Mouse (Mus musculus): Measurements from ENCODE around the gene Lrrc2. TPM values are rescaled to one million over a fixed set of nuclear protein-coding genes. Genes with fewer than 3 reads are reported as not detected.

Gene Lrrc2
- polyA plus RNA-seq, 1 experiment from 2014 or later: 0.12 TPM

GRCm38 (mm10) chr9:110916786-110917185 is 34.6 kb upstream of the Lrrc2 start, which contains the start of gene Fam240a:
Fam240a (minus strand) TSS chr9:110916861.
- Histone ChIP-seq H3K4me1 (replicated peaks; ENCODE audit: control insufficient read depth, insufficient read depth, low read length) (no peaks in the 10 kb centered on the region), H3K27me3 (replicated peaks; ENCODE audit: control insufficient read depth, insufficient read depth, low read length) (no peaks in the 10 kb centered on the region), H3K9me3 (ENCODE audit: control insufficient read depth, low read length) (no peaks in the 10 kb centered on the region), H3K4me3 (ENCODE audit: low read depth, low read length) (no peak within 1 kb of the TSS), H3K27ac (ENCODE audit: low read depth) (no peak within 1 kb of the TSS), H3K36me3 (ENCODE audit: control insufficient read depth, insufficient read depth, low read length) (no peaks in the 10 kb centered on the region), H3K9ac (ENCODE audit: low read length) (no peak within 1 kb of the TSS), H3K4me2 (ENCODE audit: low read length) (no peak within 1 kb of the TSS)
- no peak for ATAC-seq (replicated peaks; ENCODE audit: low FRiP score, low TSS enrichment, low read depth)
- no peak for DNase-seq (ENCODE audit: low spot score)
- WGBS: 90% methylated on average over 7 of the region's 7 CpGs

DNA sequence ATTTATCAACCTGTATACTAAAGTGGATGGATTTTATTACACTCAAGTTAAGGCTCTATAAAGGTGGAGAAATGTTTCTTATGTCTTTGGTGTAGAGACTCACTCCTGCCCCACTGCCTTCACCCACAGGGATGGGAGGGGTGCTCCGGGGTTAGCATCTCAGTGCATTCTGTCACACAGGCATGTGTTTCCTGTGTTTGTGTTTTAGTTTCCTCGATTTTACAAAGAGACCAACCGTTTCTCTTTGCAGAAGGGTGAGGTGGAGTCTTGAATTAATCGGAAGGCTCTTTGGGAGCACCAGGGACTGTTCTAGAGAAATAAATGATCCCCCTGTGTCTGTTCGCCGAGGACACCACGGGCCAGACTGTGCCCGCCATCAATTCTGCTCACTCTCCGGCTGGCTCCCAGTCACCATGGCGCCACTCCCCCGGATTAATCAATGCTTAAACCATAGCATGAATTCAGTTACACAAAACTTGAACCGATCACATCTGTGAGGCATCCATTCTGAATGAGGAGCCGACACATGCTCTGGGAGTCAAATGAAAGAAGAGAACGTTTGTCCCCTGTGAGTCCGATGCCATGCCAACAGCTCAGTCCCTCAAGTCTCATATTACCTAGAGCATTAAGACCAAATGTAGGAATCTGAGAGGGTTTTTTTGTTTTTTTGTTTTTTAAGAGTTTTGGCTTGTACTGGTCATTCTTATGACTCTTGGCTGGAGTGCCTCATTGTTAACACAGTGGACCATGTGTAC is 30.5 kb upstream of the Lrrc2 start:
- H3K9ac ChIP-seq (ENCODE audit: low read length): no peak overlapping the region
- WGBS: 61% methylated on average over 15 of the region's 15 CpGs
- H3K9me3 ChIP-seq (ENCODE audit: control insufficient read depth, low read length): no peaks in the 10 kb centered on the region
- no peak overlapping the region for H3K4me2 ChIP-seq (ENCODE audit: low read length)
- no peak overlapping the region for H3K27ac ChIP-seq (ENCODE audit: low read depth)
- ATAC-seq (replicated peaks; ENCODE audit: low FRiP score, low TSS enrichment, low read depth) (no peak), DNase-seq (ENCODE audit: low spot score) (no peak)
- H3K4me3 ChIP-seq (ENCODE audit: low read depth, low read length): no peak overlapping the region
- H3K4me1 ChIP-seq (replicated peaks; ENCODE audit: control insufficient read depth, insufficient read depth, low read length): no peaks in the 10 kb centered on the region
- no peaks in the 10 kb centered on the region for H3K36me3 ChIP-seq (ENCODE audit: control insufficient read depth, insufficient read depth, low read length)
- H3K27me3 ChIP-seq (replicated peaks; ENCODE audit: control insufficient read depth, insufficient read depth, low read length): no peaks in the 10 kb centered on the region

GRCm38 (mm10) chr9:110922759-110923158 is 28.6 kb upstream of the Lrrc2 start:
- DNase-seq (ENCODE audit: low spot score) (peak; percentile 89), ATAC-seq (replicated peaks; ENCODE audit: low FRiP score, low TSS enrichment, low read depth) (no peak)
- Histone ChIP-seq H3K36me3 (ENCODE audit: control insufficient read depth, insufficient read depth, low read length) (no peaks in the 10 kb centered on the region), H3K4me3 (ENCODE audit: low read depth, low read length) (no peak overlapping the region), H3K9ac (ENCODE audit: low read length) (no peak overlapping the region), H3K27ac (ENCODE audit: low read depth) (no peak overlapping the region), H3K4me1 (replicated peaks; ENCODE audit: control insufficient read depth, insufficient read depth, low read length) (no peaks in the 10 kb centered on the region), H3K9me3 (ENCODE audit: control insufficient read depth, low read length) (no peaks in the 10 kb centered on the region), H3K4me2 (ENCODE audit: low read length) (no peak overlapping the region), H3K27me3 (replicated peaks; ENCODE audit: control insufficient read depth, insufficient read depth, low read length) (no peaks in the 10 kb centered on the region)
- WGBS: 16% methylated on average over 7 of the region's 7 CpGs

DNA sequence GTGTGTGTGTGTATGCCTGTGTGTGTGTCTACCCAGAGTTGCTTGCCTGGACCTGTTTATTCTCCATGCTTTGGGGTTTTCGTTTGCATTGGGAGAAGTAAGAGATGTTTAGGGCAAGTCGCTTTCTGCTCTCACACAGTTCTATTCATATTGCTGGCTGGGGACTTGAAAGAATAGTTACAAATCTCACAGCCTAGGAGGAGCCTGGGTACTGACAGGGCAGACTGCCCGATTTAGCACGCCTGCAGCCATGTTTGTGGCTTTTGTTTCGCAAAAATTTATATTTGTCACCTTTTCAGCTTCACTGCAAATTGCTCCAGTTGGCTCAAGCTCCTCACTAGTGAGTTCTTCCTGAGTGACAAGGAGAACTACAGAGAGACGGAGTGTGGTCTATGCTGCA is 19.8 kb upstream of the Lrrc2 start:
- H3K9me3 ChIP-seq (ENCODE audit: control insufficient read depth, low read length): no peaks in the 10 kb centered on the region
- no peaks in the 10 kb centered on the region for H3K36me3 ChIP-seq (ENCODE audit: control insufficient read depth, insufficient read depth, low read length)
- H3K4me1 ChIP-seq (replicated peaks; ENCODE audit: control insufficient read depth, insufficient read depth, low read length): no peaks in the 10 kb centered on the region
- H3K27ac ChIP-seq (ENCODE audit: low read depth): no peak overlapping the region
- H3K27me3 ChIP-seq (replicated peaks; ENCODE audit: control insufficient read depth, insufficient read depth, low read length): no peaks in the 10 kb centered on the region
- DNase-seq (ENCODE audit: low spot score) (no peak), ATAC-seq (replicated peaks; ENCODE audit: low FRiP score, low TSS enrichment, low read depth) (no peak)
- WGBS: 77% methylated on average over 6 of the region's 6 CpGs
- no peak overlapping the region for H3K9ac ChIP-seq (ENCODE audit: low read length)
- no peak overlapping the region for H3K4me2 ChIP-seq (ENCODE audit: low read length)
- no peak overlapping the region for H3K4me3 ChIP-seq (ENCODE audit: low read depth, low read length)

DNA sequence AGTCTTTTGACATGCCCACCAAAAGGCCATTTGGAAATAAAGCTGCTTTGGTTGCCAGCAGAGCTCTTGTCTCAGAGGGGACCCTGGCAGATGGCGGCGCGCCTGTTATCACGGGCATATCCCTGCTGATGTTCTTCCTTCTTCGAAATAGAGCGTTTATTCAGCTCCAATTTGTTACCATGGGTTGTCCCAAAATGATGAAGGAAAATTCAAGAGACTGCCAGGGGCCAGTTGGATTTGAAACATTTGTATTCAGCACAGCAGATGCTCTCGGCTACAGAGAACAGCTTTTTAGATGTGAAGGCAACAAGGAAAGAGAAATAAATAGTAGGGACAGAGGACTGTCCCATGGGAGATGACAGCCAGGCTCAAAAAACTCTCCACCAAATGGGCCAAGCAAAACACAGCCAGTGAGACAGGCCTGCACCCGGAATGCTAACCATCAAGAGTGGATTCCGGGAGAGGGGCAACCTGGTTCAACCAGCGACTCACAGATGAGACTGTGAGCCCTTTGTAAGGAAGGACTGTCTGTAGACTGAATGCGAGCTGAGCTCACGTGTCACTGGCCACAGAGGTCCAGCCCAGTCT is 17.4 kb upstream of the Lrrc2 start:
- WGBS: 80% methylated on average over 12 of the region's 12 CpGs
- no peak overlapping the region for H3K9ac ChIP-seq (ENCODE audit: low read length)

GRCm38 (mm10) chr9:110935941-110936340 is 15.4 kb upstream of the Lrrc2 start:
- 84% methylated on average over 7 of the region's 7 CpGs for WGBS
- Histone ChIP-seq H3K36me3 (ENCODE audit: control insufficient read depth, insufficient read depth, low read length) (no peaks in the 10 kb centered on the region), H3K4me1 (replicated peaks; ENCODE audit: control insufficient read depth, insufficient read depth, low read length) (no peaks in the 10 kb centered on the region), H3K4me3 (ENCODE audit: low read depth, low read length) (no peak overlapping the region), H3K4me2 (ENCODE audit: low read length) (no peak overlapping the region), H3K27ac (ENCODE audit: low read depth) (no peak overlapping the region), H3K9ac (ENCODE audit: low read length) (no peak overlapping the region), H3K9me3 (ENCODE audit: control insufficient read depth, low read length) (no peaks in the 10 kb centered on the region), H3K27me3 (replicated peaks; ENCODE audit: control insufficient read depth, insufficient read depth, low read length) (no peaks in the 10 kb centered on the region)
- ATAC-seq (replicated peaks; ENCODE audit: low FRiP score, low TSS enrichment, low read depth): no peak
- DNase-seq (ENCODE audit: low spot score): no peak

More for the DNA sequence above, 17.4 kb upstream of the Lrrc2 start:
- Histone ChIP-seq H3K27ac (ENCODE audit: low read depth) (no peak overlapping the region), H3K4me1 (replicated peaks; ENCODE audit: control insufficient read depth, insufficient read depth, low read length) (no peaks in the 10 kb centered on the region), H3K36me3 (ENCODE audit: control insufficient read depth, insufficient read depth, low read length) (no peaks in the 10 kb centered on the region), H3K4me3 (ENCODE audit: low read depth, low read length) (no peak overlapping the region), H3K4me2 (ENCODE audit: low read length) (no peak overlapping the region), H3K27me3 (replicated peaks; ENCODE audit: control insufficient read depth, insufficient read depth, low read length) (no peaks in the 10 kb centered on the region), H3K9me3 (ENCODE audit: control insufficient read depth, low read length) (no peaks in the 10 kb centered on the region)
- no peak for ATAC-seq (replicated peaks; ENCODE audit: low FRiP score, low TSS enrichment, low read depth)
- DNase-seq (ENCODE audit: low spot score): no peak

- Histone ChIP-seq H3K36me3 (ENCODE audit: control insufficient read depth, insufficient read depth, low read length) (no peaks in the 10 kb centered on the region), H3K4me3 (ENCODE audit: low read depth, low read length) (no peak overlapping the region), H3K4me1 (replicated peaks; ENCODE audit: control insufficient read depth, insufficient read depth, low read length) (no peaks in the 10 kb centered on the region), H3K4me2 (ENCODE audit: low read length) (no peak overlapping the region), H3K9me3 (ENCODE audit: control insufficient read depth, low read length) (no peaks in the 10 kb centered on the region), H3K9ac (ENCODE audit: low read length) (no peak overlapping the region), H3K27me3 (replicated peaks; ENCODE audit: control insufficient read depth, insufficient read depth, low read length) (no peaks in the 10 kb centered on the region), H3K27ac (ENCODE audit: low read depth) (no peak overlapping the region)
- 65% methylated on average over 12 of the region's 12 CpGs for WGBS
- DNase-seq (ENCODE audit: low spot score) (no peak), ATAC-seq (replicated peaks; ENCODE audit: low FRiP score, low TSS enrichment, low read depth) (no peak)
These were observed 13.5 kb upstream of the Lrrc2 start for GRCm38 (mm10) chr9:110937506-110938490.

GRCm38 (mm10) chr9:110944265-110944664 is 7.1 kb upstream of the Lrrc2 start:
- H3K36me3 ChIP-seq (ENCODE audit: control insufficient read depth, insufficient read depth, low read length): no peaks in the 10 kb centered on the region
- no peak for DNase-seq (ENCODE audit: low spot score)
- no peak for ATAC-seq (replicated peaks; ENCODE audit: low FRiP score, low TSS enrichment, low read depth)
- no peak overlapping the region for H3K27ac ChIP-seq (ENCODE audit: low read depth)
- no peak overlapping the region for H3K4me2 ChIP-seq (ENCODE audit: low read length)
- H3K9ac ChIP-seq (ENCODE audit: low read length): no peak overlapping the region
- H3K4me1 ChIP-seq (replicated peaks; ENCODE audit: control insufficient read depth, insufficient read depth, low read length): no peaks in the 10 kb centered on the region
- 36% methylated on average over 13 of the region's 13 CpGs for WGBS
- H3K27me3 ChIP-seq (replicated peaks; ENCODE audit: control insufficient read depth, insufficient read depth, low read length): peaks cover 38% of the 10 kb centered on the region
- H3K4me3 ChIP-seq (ENCODE audit: low read depth, low read length): no peak overlapping the region
- H3K9me3 ChIP-seq (ENCODE audit: control insufficient read depth, low read length): no peaks in the 10 kb centered on the region
